Mouse (Mus musculus): ENCODE measurements at regions not wholly inside any gene's neighbourhood (a gene's known extent, or its start where the extent isn't known, plus 50 kb on each side); places are given as distances from the start of the nearest gene placed in this dataset.

GRCm38 (mm10) chr11:45237056-45237455 is 614.8 kb upstream of the Clint1 start:
- TF ChIP-seq POLR2A (IDR thresholded peaks at IDR 0.05; ENCODE audit: control insufficient read depth, low read depth, low read length) (no peak), CTCF (IDR thresholded peaks at IDR 0.05; ENCODE audit: control insufficient read depth, insufficient read depth, insufficient replicate concordance, low read depth, low read length) (no peak)
